Mouse (Mus musculus) kidney, adult 2 months (tissue): ENCODE measurements around the gene Vps51.

ENCODE experiments used
- CTCF ChIP-seq: fragments of 200-500 bp; conservative IDR thresholded peaks from 2 replicates; pipeline ENCODE4 v1.5.1; 2011; ENCODE audit warnings: low read depth, mild to moderate bottlenecking, control low read depth, low read length, moderate library complexity, mixed read lengths; ENCODE audit not compliant: insufficient read depth, insufficient read length
- POLR2A ChIP-seq: fragments of 200-500 bp; IDR thresholded peaks from one replicate; pipeline ENCODE4 v1.6.1; 2011; ENCODE audit warnings: low read depth, low read length, control low read depth

GRCm38 (mm10) chr19:6057313-6058096 is 19.5 kb downstream of the Vps51 start, which contains the start of the genes Mrpl49 and Fau:
- TF ChIP-seq CTCF (no peak), POLR2A (peak; percentile 72)
